Mouse (Mus musculus) E14TG2a.4 (cell line): ENCODE measurements around the gene Agbl4.

ENCODE experiments used
- H3K27me3 ChIP-seq: 2 replicates; pipeline ENCODE4 v1.6.1; 2014; ENCODE audit warnings: low read length, control low read depth; ENCODE audit not compliant: insufficient read depth
- H3K36me3 ChIP-seq: 2 replicates; pipeline ENCODE4 v1.6.1; 2014; ENCODE audit warnings: low read length, control low read depth; ENCODE audit not compliant: insufficient read depth
- H3K4me1 ChIP-seq: replicated peaks from 2 replicates; pipeline ENCODE4 v1.6.1; 2014; ENCODE audit warnings: low read depth, low read length, control low read depth
- H3K4me3 ChIP-seq: replicated peaks from 2 replicates; pipeline ENCODE4 v1.5.1; 2014; ENCODE audit warnings: mild to moderate bottlenecking, low read length
- H3K9me3 ChIP-seq: 2 replicates; pipeline ENCODE4 v1.6.1; 2014; ENCODE audit warnings: low read length, control low read depth
- CTCF ChIP-seq: conservative IDR thresholded peaks from 2 replicates; pipeline ENCODE4 v1.5.1; 2014; ENCODE audit warnings: low read length
- NANOG ChIP-seq: IDR thresholded peaks from 2 replicates; pipeline ENCODE4 v1.6.1; 2014; ENCODE audit warnings: borderline replicate concordance, low read length, mixed read lengths
- POU5F1 ChIP-seq: IDR thresholded peaks from 2 replicates; pipeline ENCODE4 v1.6.1; 2014; ENCODE audit warnings: low read length, borderline replicate concordance

The Agbl4 gene

DNA sequence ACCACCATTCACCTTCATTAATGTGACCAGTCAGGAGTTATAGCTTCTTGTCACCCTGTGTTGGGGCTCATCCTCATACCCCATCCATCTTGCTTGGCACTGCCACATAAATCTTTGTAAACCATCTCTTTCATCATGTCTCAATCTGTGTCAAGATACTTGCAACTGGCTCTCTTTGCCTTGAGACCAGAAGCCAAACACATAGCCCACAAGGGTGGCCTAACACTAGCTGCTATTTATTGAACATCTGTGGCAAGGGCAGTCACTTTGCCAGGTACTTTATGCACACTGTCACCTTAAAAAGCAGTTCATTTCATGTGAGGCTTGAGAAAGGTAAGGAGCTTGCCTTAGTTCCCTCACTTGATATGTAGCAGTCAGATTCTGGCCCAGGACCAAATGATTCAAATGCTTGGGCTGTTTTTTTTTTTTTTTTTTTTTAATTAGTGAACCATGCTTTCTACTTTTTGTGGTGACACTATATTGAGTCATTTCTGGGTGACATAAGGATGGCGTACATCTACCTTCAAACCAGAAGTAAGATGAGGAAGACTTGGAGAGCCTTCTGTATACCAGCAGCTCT, 1027.0 kb downstream of the Agbl4 start:
- Histone ChIP-seq H3K4me1 (peaks cover 3% of the 10 kb centered on the region), H3K36me3 (peaks cover 6% of the 10 kb centered on the region; the same call in 1 of the 2 replicates), H3K9me3 (no peaks in the 10 kb centered on the region), H3K27me3 (no peaks in the 10 kb centered on the region), H3K4me3 (no peak overlapping the region)
- no peak for TF ChIP-seq CTCF
- no peak for TF ChIP-seq POU5F1
- TF ChIP-seq NANOG = no peak

DNA sequence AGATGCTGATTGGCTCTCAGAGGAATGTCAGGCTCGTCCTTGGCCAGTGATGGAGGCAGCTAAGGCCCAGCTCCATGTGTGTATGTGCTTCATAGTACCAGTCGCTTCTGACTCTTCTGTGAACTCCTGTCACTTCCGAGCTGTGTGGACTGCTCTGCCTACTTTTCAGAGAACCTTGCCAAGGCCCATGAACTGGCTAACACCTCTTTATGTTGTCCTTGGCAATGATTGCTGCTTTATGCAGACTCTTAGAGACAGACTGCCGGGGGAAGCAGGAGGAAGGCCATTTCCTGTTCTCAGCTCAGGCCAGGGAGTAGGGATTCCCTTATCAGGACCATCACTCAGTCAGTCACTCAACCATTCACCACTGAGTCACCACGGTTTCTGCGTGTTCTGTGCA, 1027.7 kb downstream of the Agbl4 start:
- TF ChIP-seq NANOG = no peak
- TF ChIP-seq POU5F1 = no peak
- no peak for TF ChIP-seq CTCF
- no peaks in the 10 kb centered on the region for H3K4me1 ChIP-seq
- no peaks in the 10 kb centered on the region for H3K27me3 ChIP-seq
- H3K4me3 ChIP-seq = no peak overlapping the region
- no peaks in the 10 kb centered on the region for H3K9me3 ChIP-seq
- peaks cover 6% of the 10 kb centered on the region; the same call in 1 of the 2 replicates for H3K36me3 ChIP-seq

DNA sequence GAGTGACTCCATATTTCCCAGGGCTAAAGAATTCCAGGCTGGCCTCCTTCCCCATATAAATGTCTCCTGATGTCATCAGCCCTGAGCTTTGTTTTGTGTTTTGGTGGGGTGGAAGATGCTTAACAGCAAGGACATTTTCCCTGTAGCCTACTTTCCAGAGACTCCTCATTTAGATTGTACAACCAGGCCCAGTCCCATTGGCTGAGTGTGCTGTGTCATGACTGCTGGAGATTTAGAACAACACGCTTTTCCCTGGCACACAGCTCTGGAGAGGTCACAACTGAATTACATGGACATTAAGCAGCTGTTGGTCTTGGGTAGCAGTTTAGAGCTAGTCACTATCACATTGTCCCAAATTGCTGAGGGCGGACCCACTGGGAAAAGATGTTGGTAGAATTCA, 1033.7 kb downstream of the Agbl4 start:
- peaks cover 34% of the 10 kb centered on the region for H3K36me3 ChIP-seq
- TF ChIP-seq POU5F1 = no peak
- TF ChIP-seq NANOG = no peak
- no peak for TF ChIP-seq CTCF
- no peaks in the 10 kb centered on the region for H3K27me3 ChIP-seq
- H3K4me3 ChIP-seq = no peak overlapping the region
- H3K9me3 ChIP-seq = no peaks in the 10 kb centered on the region
- H3K4me1 ChIP-seq = no peaks in the 10 kb centered on the region

DNA sequence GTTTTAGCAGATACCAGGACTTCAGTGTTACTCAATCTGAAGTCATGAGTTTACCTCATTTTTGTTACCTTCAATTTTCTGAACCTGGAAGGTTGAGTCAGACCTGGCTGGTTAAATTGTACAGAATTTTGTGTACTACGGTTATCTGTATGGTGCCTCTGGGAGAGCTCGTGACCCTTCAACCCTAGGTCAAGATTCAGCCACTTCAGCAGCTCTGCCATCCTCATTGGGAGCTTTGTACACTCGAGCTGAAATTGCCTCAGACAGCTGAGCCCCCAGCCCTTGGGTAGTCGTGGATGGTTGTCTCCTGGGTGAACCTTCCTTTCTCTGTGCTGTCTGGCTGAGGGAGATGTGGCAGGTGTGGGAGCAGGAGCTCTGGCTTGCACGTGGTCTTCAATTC, 1034.6 kb downstream of the Agbl4 start:
- Histone ChIP-seq H3K27me3 (no peaks in the 10 kb centered on the region), H3K4me3 (no peak overlapping the region), H3K4me1 (no peaks in the 10 kb centered on the region), H3K9me3 (no peaks in the 10 kb centered on the region), H3K36me3 (peaks cover 34% of the 10 kb centered on the region)
- TF ChIP-seq CTCF = no peak
- no peak for TF ChIP-seq POU5F1

DNA sequence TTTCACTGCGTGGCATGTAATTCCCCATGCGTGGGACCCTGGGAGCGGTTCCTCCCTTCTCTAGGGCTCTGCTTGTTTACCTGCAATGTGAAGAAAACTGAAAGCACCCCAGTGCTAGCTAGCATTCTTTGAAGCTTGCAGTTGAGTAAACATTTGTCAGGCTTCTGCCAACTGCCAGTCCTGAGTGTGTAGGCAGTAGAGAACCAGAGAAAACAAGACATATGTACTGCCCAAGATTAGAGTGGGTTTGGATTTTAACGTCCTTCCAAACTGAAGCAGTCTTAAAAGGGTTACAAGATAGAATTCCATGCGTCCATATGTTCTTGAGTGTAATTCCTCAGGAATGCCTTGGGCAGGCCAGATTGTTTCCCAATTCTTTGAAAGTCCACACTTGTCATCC, 1035.0 kb downstream of the Agbl4 start:
- H3K4me3 ChIP-seq = no peak overlapping the region
- no peaks in the 10 kb centered on the region for H3K9me3 ChIP-seq
- no peak for TF ChIP-seq CTCF
- peaks cover 34% of the 10 kb centered on the region for H3K36me3 ChIP-seq
- H3K4me1 ChIP-seq = no peaks in the 10 kb centered on the region
- H3K27me3 ChIP-seq = no peaks in the 10 kb centered on the region

DNA sequence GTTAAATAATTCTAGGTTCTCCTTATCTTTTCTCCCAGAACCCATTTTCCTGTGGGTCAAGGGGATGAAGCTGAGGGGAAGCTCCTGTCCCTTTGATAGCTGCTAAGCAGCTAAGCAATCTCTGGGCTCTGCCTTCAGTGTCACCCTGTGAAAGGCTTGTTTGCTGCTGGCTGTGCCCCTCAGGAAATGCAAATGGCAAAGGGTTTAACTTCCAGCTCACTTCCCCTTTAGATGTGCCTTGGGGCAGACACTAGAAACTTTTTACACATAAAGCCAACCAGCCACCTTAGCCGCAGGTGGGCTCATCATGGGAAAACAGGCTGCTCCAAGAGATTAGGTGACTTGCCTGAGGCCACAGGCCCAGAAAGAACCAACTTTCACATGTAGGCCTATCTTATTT, 1044.2 kb downstream of the Agbl4 start:
- Histone ChIP-seq H3K4me1 (peaks cover 11% of the 10 kb centered on the region), H3K9me3 (no peaks in the 10 kb centered on the region), H3K27me3 (no peaks in the 10 kb centered on the region), H3K4me3 (no peak overlapping the region), H3K36me3 (no peaks in the 10 kb centered on the region)
- TF ChIP-seq POU5F1 = no peak

DNA sequence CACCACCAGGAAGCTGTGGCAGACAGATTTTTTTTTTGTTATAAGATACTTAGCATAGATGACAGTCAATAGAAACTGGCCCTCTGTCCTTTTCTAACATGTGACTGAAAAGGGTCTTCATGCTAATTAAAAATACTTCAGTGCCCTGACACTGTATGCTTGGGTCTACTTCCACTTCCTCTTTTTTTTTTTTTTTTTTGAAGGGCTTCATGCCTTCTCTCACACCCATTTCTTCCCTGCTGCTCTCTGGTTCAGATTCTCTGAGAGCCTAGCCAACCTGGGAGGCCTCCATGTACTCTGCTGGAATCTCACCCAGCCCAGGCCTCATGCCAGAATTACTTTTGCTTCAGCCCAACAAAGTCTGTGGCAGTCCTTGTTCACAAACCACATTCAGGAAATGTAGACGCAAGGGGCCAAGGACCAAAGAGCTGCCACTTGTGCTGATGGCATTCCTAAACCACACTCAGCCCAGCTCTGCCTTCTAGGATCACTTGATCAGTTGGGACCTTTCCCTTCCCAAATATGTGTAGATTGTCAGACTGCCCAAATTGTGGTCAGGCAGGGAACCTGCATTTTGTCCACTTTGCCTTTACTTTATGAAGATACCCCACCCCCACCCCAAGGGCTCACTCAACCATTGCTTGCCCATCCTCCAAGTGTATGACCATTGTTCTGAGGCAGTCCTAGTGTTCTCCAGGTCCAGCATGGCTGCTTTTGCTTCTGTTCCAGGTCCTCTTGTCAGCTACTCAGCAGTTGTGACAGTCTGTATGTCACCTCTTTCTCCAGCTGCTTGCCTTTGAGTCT, 1045.2 kb downstream of the Agbl4 start:
- no peaks in the 10 kb centered on the region for H3K27me3 ChIP-seq
- H3K4me3 ChIP-seq = no peak overlapping the region
- no peak for TF ChIP-seq CTCF
- TF ChIP-seq POU5F1 = no peak
- no peak for TF ChIP-seq NANOG

DNA sequence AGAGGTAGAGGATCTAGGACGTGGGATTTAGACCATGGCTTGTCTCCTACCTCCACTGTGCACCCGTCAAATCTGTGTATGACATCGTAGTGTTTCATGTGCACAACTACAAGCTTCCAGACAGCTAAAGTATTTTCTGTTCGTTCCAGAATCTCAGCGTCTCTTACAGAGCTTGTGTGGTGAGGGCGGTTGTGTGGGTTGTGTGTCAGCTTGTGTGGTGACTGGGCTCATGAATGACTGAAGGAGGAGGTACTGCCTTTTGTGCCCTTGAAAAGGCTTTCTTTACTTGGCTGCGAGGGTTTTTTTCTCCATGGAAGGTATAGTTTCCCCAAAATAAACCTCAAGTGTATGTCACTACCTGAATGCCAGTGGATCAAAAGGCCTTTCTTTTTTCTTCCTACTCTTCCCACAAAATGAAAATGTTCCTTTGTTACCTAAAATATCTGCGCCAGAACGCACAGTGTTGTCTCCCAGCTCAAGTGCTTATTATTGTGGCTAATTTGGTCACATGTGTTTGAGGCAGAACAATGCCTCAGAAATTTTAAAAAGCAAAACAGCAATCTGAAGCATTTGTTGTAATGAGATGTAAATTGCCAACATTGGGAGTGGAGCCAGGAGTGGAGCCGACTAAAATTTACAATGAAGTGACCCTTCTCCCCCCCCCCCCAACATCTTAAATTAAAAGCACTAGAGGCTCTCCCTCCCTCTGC, 1046.6 kb downstream of the Agbl4 start:
- Histone ChIP-seq H3K36me3 (no peaks in the 10 kb centered on the region), H3K9me3 (no peaks in the 10 kb centered on the region), H3K4me3 (no peak overlapping the region), H3K27me3 (no peaks in the 10 kb centered on the region), H3K4me1 (peaks cover 11% of the 10 kb centered on the region)
- TF ChIP-seq NANOG = no peak
- TF ChIP-seq POU5F1 = no peak
- no peak for TF ChIP-seq CTCF

More for the DNA sequence above, 1045.2 kb downstream of the Agbl4 start:
- Histone ChIP-seq H3K9me3 (no peaks in the 10 kb centered on the region), H3K4me1 (peaks cover 11% of the 10 kb centered on the region), H3K36me3 (no peaks in the 10 kb centered on the region)

DNA sequence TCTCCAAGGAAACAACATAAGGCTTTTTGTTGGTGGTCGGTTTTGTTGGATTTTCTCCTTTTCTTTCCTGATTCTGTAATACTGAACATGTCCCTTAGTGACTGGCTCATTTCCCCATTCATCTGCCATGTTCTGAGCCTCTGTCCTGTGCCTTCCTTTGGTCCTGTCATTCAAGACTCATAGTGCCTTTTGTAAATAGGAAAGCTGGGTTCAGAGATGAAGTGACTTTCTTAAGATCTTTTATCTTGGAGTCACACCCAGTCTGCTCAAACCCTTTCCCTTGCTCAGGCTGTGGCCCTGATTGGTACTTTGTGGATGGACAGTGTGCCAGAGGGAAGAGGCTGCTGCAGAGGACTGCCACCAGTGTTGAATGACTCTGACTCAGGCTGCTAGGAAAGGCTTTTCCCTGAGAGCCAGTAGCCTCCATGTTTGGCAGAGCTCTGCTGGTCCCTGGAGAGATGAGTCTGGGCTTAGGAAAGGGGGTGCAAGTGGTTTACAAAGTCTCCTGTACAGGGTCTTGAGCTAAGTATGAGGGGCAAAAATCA, 1047.2 kb downstream of the Agbl4 start:
- H3K4me1 ChIP-seq = peaks cover 11% of the 10 kb centered on the region

More for the DNA sequence above, 1047.2 kb downstream of the Agbl4 start:
- TF ChIP-seq NANOG (no peak), POU5F1 (no peak), CTCF (no peak)
- Histone ChIP-seq H3K9me3 (no peaks in the 10 kb centered on the region), H3K27me3 (no peaks in the 10 kb centered on the region), H3K36me3 (no peaks in the 10 kb centered on the region), H3K4me3 (no peak overlapping the region)
